Mouse (Mus musculus): ENCODE results near the gene Rec114. TPM values are rescaled to one million over a fixed set of nuclear protein-coding genes. Genes with fewer than 3 reads are reported as not detected.
A peak's percentile ranks its signal among the peaks of the same experiment; 100 is the strongest.

Rec114 gene
- polyA plus RNA-seq, 1 experiment from 2014 or later = 3.2 TPM

- DNase-seq (ENCODE audit: low spot score) = no peak
- no peak for ATAC-seq (ENCODE audit: low read depth)
Measured at GRCm38 (mm10) chr9:58723165-58723564, 20.6 kb downstream of the Rec114 start.

DNA sequence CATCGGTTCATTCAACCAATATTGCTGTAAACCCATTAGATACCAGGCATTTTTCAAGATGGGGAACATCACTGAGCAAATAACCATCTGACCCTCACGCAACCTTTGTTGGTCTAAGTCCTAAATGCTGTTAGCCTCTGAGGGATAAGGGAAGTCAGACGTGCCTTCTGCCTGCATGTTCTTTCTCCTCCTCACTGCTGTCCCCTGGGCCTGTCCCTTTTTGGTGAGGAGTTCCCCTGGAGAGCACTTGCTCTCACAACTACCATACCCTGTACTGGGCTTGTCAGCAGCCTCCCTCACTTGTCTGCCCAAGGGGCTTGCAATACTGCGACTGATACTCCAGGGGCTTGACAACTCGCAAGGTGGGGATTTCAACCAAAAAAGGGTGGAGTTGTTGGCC, 21.6 kb downstream of the Rec114 start:
- H3K36me3 ChIP-seq (ENCODE audit: control insufficient read depth, insufficient read depth, low read length) = no peaks in the 10 kb centered on the region
- no peak overlapping the region for H3K27ac ChIP-seq (replicated peaks; ENCODE audit: low read depth, low read length)
- WGBS = 83% methylated on average over 5 of the region's 5 CpGs
- no peak overlapping the region for H3K9ac ChIP-seq (ENCODE audit: low read depth, low read length)
- no peak overlapping the region for H3K4me3 ChIP-seq (ENCODE audit: low read depth, low read length)
- no peaks in the 10 kb centered on the region for H3K9me3 ChIP-seq (ENCODE audit: control insufficient read depth, low read length)
- no peak overlapping the region for H3K4me2 ChIP-seq (ENCODE audit: low read depth, low read length)
- ATAC-seq (ENCODE audit: low read depth) (no peak), DNase-seq (ENCODE audit: low spot score) (no peak)
- no peaks in the 10 kb centered on the region for H3K4me1 ChIP-seq (ENCODE audit: control insufficient read depth, insufficient read depth, low read length)
- no peaks in the 10 kb centered on the region for H3K27me3 ChIP-seq (replicated peaks; ENCODE audit: control insufficient read depth, insufficient read depth, low read length)

More at GRCm38 (mm10) chr9:58723165-58723564, 20.6 kb downstream of the Rec114 start:
- Histone ChIP-seq H3K4me3 (ENCODE audit: low read depth, low read length) (no peak overlapping the region), H3K27me3 (replicated peaks; ENCODE audit: control insufficient read depth, insufficient read depth, low read length) (no peaks in the 10 kb centered on the region), H3K27ac (replicated peaks; ENCODE audit: low read depth, low read length) (no peak overlapping the region), H3K9ac (ENCODE audit: low read depth, low read length) (no peak overlapping the region), H3K9me3 (ENCODE audit: control insufficient read depth, low read length) (no peaks in the 10 kb centered on the region), H3K4me2 (ENCODE audit: low read depth, low read length) (no peak overlapping the region), H3K36me3 (ENCODE audit: control insufficient read depth, insufficient read depth, low read length) (no peaks in the 10 kb centered on the region), H3K4me1 (ENCODE audit: control insufficient read depth, insufficient read depth, low read length) (no peaks in the 10 kb centered on the region)
- 78% methylated on average over 11 of the region's 11 CpGs for WGBS

- Histone ChIP-seq H3K36me3 (ENCODE audit: control insufficient read depth, insufficient read depth, low read length) (no peaks in the 10 kb centered on the region), H3K4me1 (ENCODE audit: control insufficient read depth, insufficient read depth, low read length) (no peaks in the 10 kb centered on the region), H3K27me3 (replicated peaks; ENCODE audit: control insufficient read depth, insufficient read depth, low read length) (no peaks in the 10 kb centered on the region), H3K9ac (ENCODE audit: low read depth, low read length) (no peak overlapping the region), H3K27ac (replicated peaks; ENCODE audit: low read depth, low read length) (no peak overlapping the region), H3K4me2 (ENCODE audit: low read depth, low read length) (no peak overlapping the region), H3K9me3 (ENCODE audit: control insufficient read depth, low read length) (no peaks in the 10 kb centered on the region), H3K4me3 (ENCODE audit: low read depth, low read length) (no peak overlapping the region)
- ATAC-seq (ENCODE audit: low read depth) (no peak), DNase-seq (ENCODE audit: low spot score) (no peak)
- 70% methylated on average over 7 of the region's 7 CpGs for WGBS
Measured at GRCm38 (mm10) chr9:58721021-58721420, 22.7 kb downstream of the Rec114 start.

DNA sequence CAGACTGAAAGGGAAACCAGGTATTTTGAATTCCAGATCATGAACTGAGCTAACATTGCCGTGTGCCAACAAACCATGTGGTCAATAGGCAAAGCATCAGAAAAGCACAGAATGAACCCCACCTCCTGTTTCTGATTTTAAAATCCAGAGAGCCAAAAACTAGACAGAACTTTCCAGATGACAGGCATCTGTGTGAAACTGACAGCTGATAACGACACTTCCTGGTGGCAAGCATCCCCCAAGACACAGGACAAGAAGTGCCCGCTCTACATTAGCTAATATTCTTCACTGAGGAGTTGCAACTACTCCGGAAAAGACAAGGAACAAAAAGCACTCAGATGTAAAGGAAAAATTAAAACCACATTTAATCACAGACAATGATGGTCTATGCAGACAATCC, 23.6 kb downstream of the Rec114 start:
- Histone ChIP-seq H3K4me2 (ENCODE audit: low read depth, low read length) (no peak overlapping the region), H3K27ac (replicated peaks; ENCODE audit: low read depth, low read length) (no peak overlapping the region), H3K9me3 (ENCODE audit: control insufficient read depth, low read length) (no peaks in the 10 kb centered on the region), H3K36me3 (ENCODE audit: control insufficient read depth, insufficient read depth, low read length) (no peaks in the 10 kb centered on the region), H3K27me3 (replicated peaks; ENCODE audit: control insufficient read depth, insufficient read depth, low read length) (no peaks in the 10 kb centered on the region), H3K9ac (ENCODE audit: low read depth, low read length) (no peak overlapping the region), H3K4me3 (ENCODE audit: low read depth, low read length) (no peak overlapping the region), H3K4me1 (ENCODE audit: control insufficient read depth, insufficient read depth, low read length) (no peaks in the 10 kb centered on the region)
- DNase-seq (ENCODE audit: low spot score) = no peak
- WGBS = 59% methylated on average over 4 of the region's 4 CpGs
- no peak for ATAC-seq (ENCODE audit: low read depth)

DNA sequence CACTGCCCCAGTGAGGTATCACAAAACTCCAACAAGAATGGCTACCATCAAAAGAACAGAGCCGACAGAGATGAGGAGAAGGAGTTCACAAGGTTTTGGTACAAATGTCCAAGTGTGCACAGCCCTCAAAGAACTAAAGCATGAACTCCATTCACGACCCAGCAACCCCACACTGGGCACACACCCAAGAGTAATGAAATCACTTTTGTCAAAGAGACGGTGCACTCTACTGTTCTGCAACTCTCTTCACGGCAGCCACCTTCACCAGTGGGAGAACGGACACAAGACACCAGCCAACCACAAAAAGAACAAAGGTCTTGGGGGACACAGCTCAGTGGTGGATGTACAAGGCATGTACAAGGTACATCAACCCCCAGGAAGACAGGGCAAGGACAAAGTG, 24.3 kb downstream of the Rec114 start:
- WGBS = 71% methylated on average over 5 of the region's 5 CpGs
- H3K9me3 ChIP-seq (ENCODE audit: control insufficient read depth, low read length) = no peaks in the 10 kb centered on the region
- no peak overlapping the region for H3K27ac ChIP-seq (replicated peaks; ENCODE audit: low read depth, low read length)
- DNase-seq (ENCODE audit: low spot score) (no peak), ATAC-seq (ENCODE audit: low read depth) (no peak)
- no peak overlapping the region for H3K4me3 ChIP-seq (ENCODE audit: low read depth, low read length)
- no peaks in the 10 kb centered on the region for H3K27me3 ChIP-seq (replicated peaks; ENCODE audit: control insufficient read depth, insufficient read depth, low read length)
- no peak overlapping the region for H3K4me2 ChIP-seq (ENCODE audit: low read depth, low read length)
- H3K9ac ChIP-seq (ENCODE audit: low read depth, low read length) = no peak overlapping the region
- H3K4me1 ChIP-seq (ENCODE audit: control insufficient read depth, insufficient read depth, low read length) = no peaks in the 10 kb centered on the region
- H3K36me3 ChIP-seq (ENCODE audit: control insufficient read depth, insufficient read depth, low read length) = no peaks in the 10 kb centered on the region

DNA sequence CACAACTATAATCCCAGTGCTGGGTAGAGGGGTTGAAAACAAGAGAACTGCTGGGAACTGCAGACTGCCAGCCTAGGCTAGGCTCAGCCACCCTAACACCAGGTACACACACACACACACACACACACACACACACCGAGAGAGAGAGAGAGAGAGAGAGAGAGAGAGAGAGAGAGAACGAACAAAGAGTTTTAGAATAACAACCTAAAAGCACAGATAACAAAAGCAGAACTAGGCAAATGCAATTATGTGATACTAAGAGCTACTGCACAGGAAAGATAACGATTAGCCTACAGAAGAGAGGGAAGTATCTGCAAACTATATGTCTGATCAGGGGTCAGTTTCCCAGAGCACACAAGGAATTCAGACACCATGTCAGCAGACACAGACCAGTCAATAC, 24.8 kb downstream of the Rec114 start:
- Histone ChIP-seq H3K27ac (replicated peaks; ENCODE audit: low read depth, low read length) (no peak overlapping the region), H3K4me3 (ENCODE audit: low read depth, low read length) (no peak overlapping the region), H3K4me2 (ENCODE audit: low read depth, low read length) (no peak overlapping the region), H3K36me3 (ENCODE audit: control insufficient read depth, insufficient read depth, low read length) (no peaks in the 10 kb centered on the region), H3K9me3 (ENCODE audit: control insufficient read depth, low read length) (no peaks in the 10 kb centered on the region), H3K9ac (ENCODE audit: low read depth, low read length) (no peak overlapping the region), H3K27me3 (replicated peaks; ENCODE audit: control insufficient read depth, insufficient read depth, low read length) (no peaks in the 10 kb centered on the region), H3K4me1 (ENCODE audit: control insufficient read depth, insufficient read depth, low read length) (no peaks in the 10 kb centered on the region)
- DNase-seq (ENCODE audit: low spot score) (no peak), ATAC-seq (ENCODE audit: low read depth) (no peak)
- 89% methylated on average over 3 of the region's 3 CpGs for WGBS

- Histone ChIP-seq H3K9me3 (ENCODE audit: control insufficient read depth, low read length) (no peaks in the 10 kb centered on the region), H3K4me2 (ENCODE audit: low read depth, low read length) (no peak overlapping the region)
- 37% methylated on average over 2 of the region's 2 CpGs for WGBS
Measured at GRCm38 (mm10) chr9:58716886-58717285, 26.9 kb downstream of the Rec114 start.

DNA sequence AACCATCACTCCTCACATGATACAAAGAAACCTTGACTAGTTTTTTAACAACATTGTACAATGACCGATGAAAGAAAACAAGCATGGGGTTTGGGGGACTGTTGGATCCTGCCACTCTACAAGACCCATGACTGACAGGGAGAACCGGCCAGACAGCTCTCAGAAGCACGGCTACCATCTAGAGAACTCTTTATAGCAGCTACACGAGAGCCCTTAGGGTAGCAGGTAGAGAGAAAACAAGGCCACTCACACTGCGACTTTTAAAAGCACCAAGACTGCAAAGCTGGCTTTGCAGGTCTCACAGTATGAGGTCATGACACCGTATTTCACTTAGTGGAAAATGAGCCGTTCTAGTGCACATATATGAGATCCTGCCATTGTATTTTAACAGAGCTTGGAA, 33.1 kb downstream of the Rec114 start:
- WGBS = 63% methylated on average over 7 of the region's 7 CpGs
- Histone ChIP-seq H3K9ac (ENCODE audit: low read depth, low read length) (no peak overlapping the region), H3K27me3 (replicated peaks; ENCODE audit: control insufficient read depth, insufficient read depth, low read length) (no peaks in the 10 kb centered on the region), H3K4me2 (ENCODE audit: low read depth, low read length) (no peak overlapping the region), H3K9me3 (ENCODE audit: control insufficient read depth, low read length) (no peaks in the 10 kb centered on the region), H3K4me1 (ENCODE audit: control insufficient read depth, insufficient read depth, low read length) (no peaks in the 10 kb centered on the region), H3K4me3 (ENCODE audit: low read depth, low read length) (no peak overlapping the region), H3K27ac (replicated peaks; ENCODE audit: low read depth, low read length) (no peak overlapping the region), H3K36me3 (ENCODE audit: control insufficient read depth, insufficient read depth, low read length) (no peaks in the 10 kb centered on the region)
- peak; percentile 54 for DNase-seq (ENCODE audit: low spot score)
- ATAC-seq (ENCODE audit: low read depth) = no peak

More at GRCm38 (mm10) chr9:58716886-58717285, 26.9 kb downstream of the Rec114 start:
- Histone ChIP-seq H3K4me1 (ENCODE audit: control insufficient read depth, insufficient read depth, low read length) (no peaks in the 10 kb centered on the region), H3K36me3 (ENCODE audit: control insufficient read depth, insufficient read depth, low read length) (no peaks in the 10 kb centered on the region), H3K27ac (replicated peaks; ENCODE audit: low read depth, low read length) (no peak overlapping the region), H3K27me3 (replicated peaks; ENCODE audit: control insufficient read depth, insufficient read depth, low read length) (no peaks in the 10 kb centered on the region), H3K4me3 (ENCODE audit: low read depth, low read length) (no peak overlapping the region), H3K9ac (ENCODE audit: low read depth, low read length) (no peak overlapping the region)
- DNase-seq (ENCODE audit: low spot score) (no peak), ATAC-seq (ENCODE audit: low read depth) (no peak)

DNA sequence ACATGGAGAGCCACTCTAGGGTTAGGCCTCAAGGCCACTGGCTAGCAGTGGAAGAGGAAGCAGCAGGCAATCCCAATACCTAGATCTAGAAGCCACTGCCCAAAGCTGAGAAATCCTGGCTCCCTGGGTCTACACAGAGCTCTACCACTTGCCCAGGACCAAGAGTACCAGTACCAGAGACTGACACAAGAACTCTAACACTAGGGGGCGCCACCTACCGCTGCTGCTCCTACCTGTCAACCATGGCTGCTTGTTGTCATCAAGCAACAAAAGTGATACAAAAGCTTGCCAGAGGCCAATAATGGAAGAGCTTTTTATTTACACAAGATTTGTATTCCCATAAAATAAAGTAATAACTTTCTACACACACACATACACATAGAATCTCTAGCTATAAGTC, 33.8 kb downstream of the Rec114 start:
- no peak overlapping the region for H3K9ac ChIP-seq (ENCODE audit: low read depth, low read length)
- no peaks in the 10 kb centered on the region for H3K27me3 ChIP-seq (replicated peaks; ENCODE audit: control insufficient read depth, insufficient read depth, low read length)
- H3K4me1 ChIP-seq (ENCODE audit: control insufficient read depth, insufficient read depth, low read length) = no peaks in the 10 kb centered on the region
- H3K36me3 ChIP-seq (ENCODE audit: control insufficient read depth, insufficient read depth, low read length) = no peaks in the 10 kb centered on the region
- DNase-seq (ENCODE audit: low spot score) (peak; percentile 47), ATAC-seq (ENCODE audit: low read depth) (no peak)
- H3K9me3 ChIP-seq (ENCODE audit: control insufficient read depth, low read length) = no peaks in the 10 kb centered on the region
- no peak overlapping the region for H3K4me2 ChIP-seq (ENCODE audit: low read depth, low read length)
- no peak overlapping the region for H3K4me3 ChIP-seq (ENCODE audit: low read depth, low read length)
- no peak overlapping the region for H3K27ac ChIP-seq (replicated peaks; ENCODE audit: low read depth, low read length)
- WGBS = 7% methylated on average over 2 of the region's 2 CpGs
